Mouse (Mus musculus) retina, postnatal 7 days (tissue): ENCODE results near the gene Slc36a1.

Experiments used
- DNase-seq: peaks from one replicate; pipeline ENCODE4 v3.0.0-alpha.2; 2012; ENCODE audit warnings: low read depth, low spot score

Gene Slc36a1

GRCm38 (mm10) chr11:55204159-55204596 is at the start of gene Slc36a1:
TSS of gene Slc36a1 (plus strand) at chr11:55204350.
- DNase-seq = peak; percentile 91

DNA sequence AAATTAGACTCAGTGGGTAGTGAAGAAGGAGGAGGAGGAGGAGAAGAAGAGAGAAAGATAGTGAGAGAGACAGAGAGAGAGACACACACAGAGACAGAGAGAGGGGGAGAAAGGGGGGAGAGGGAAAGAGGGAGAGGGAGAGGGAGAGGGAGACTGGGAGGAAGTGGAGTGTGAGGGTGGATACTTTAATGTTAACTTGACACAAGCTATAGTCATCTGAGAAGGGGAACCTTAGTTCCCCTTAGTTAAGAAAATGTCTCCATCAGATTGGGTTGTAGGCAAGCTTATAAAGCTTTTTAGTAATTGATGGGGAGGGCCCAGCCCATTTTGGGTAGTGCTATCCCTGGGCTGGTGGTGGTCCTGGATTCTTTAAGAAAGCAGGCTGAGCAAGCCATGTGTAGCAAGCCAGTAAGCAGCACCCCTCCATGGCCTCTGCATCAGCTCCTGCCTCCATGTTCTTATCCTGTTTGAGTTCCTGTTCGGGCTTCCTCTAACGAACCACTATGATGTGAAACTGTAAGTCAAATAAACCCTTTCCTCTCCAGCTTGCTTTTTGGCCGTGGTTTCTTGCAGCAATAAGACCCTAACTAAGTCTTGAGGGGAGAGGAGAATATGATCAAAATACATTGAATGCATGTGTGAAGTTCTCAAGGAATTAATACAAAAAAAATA is 49.6 kb upstream of the Slc36a1 start:
- no peak for DNase-seq

DNA sequence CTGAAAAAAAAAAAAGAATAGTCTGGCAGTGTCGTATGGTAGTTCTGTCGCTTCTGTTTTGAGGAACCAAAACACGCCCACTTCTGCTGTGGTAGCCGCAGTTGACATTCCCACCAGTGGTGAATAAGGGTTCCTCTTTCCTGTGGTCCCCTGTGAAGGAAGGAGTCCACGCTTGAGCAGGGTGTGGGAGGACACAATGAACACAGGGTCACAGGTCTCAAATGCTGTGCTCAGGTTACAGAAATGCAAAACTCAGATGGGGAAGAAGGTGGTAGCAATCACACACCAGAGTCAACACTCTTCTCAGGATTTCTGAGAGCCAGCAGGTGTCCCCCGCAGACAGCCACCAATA is 49.1 kb upstream of the Slc36a1 start:
- no peak for DNase-seq

DNA sequence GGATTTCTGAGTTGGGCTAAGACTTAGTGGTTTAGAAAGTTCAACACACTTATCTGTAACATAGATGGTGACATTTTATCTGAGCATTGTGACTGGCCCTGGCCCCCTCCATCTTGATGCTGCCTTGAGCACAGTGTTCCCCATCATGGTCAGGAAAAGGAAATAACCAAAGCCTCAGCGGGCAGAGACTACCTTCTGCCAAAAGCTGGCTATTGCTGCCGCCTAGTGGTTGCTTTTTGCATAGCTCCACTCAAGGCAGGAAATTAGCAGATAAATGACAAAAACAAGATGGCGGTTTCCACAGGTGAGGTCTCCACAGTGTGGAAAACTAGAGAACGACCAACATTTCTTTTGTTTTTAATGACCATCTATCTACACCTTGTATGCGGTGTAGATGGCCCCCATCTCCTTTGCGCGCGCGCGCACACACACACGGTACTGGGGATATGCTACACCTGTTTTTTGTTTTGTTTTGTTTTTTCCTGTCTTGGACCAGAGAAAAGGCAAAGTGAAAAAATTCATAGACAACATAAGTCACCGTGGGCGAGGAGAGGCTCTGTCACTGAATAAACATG is 45.3 kb upstream of the Slc36a1 start:
- DNase-seq = peak; percentile 56

- no peak for DNase-seq
These were observed 41.5 kb upstream of the Slc36a1 start for GRCm38 (mm10) chr11:55162670-55163069.

- DNase-seq = no peak
These were observed 39.4 kb upstream of the Slc36a1 start for GRCm38 (mm10) chr11:55164723-55165122.

- DNase-seq = no peak
These were observed 38.4 kb upstream of the Slc36a1 start for GRCm38 (mm10) chr11:55165748-55166147.

GRCm38 (mm10) chr11:55168504-55168903 is 35.6 kb upstream of the Slc36a1 start:
- no peak for DNase-seq

DNA sequence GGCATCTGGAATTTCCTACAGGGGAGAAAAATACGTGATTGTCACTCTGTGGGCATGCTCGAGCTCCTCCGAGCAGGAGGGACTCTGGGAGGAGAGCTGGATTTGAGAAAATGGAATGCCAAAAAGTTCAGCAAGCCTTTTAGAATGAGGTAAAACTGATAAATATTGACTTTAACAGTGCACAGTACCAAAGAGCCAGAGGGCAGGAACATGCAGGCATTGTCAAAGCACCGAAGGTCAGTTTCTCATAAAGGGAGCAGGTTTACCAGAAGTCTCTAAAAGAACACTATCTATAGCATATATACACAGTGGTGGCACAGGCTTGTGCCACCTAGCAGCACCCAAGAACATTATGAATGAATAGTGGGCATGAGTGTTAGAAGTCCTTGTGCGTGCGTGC is 35.2 kb upstream of the Slc36a1 start:
- no peak for DNase-seq

DNA sequence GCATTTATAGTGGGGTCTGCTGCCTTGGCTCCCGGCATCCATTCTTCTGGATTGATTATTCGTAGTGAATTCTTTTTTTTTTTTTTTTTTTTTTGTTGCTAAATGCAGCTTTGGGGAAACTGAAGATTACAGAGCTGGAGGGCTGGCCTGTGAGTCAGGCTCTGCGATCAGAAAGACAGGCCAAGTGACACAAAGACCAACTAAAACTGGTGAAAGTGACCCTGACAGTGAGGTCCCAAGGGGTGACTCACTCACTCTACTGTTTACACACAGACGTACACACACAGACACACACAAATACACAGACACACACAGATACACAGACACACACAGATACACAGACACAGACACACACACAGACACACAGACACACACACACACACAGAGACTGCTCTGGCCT is 33.6 kb upstream of the Slc36a1 start:
- DNase-seq = no peak

GRCm38 (mm10) chr11:55178830-55179229 is 25.3 kb upstream of the Slc36a1 start:
- no peak for DNase-seq

- DNase-seq = no peak
These were observed 24.3 kb upstream of the Slc36a1 start for GRCm38 (mm10) chr11:55179856-55180255.

DNA sequence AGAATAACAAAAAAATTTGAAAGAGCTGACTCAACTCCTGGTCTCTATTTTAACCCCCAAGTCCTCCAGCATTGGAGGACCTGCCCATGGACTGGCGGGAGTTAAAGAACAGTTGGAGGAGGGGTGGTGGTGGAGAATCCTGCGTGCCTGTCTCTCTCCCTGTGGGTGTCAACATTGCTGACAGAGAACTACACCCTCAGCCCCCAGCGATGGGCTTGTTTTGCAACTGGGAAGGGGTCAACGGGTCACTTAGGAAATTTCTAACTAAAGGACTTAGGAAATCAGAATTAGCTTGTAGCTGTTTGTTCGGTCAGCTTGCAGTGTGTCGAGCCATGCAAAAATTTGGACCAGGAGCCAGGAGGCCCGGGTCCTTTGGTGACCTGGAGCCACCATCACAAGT is 21.0 kb upstream of the Slc36a1 start:
- DNase-seq = no peak

DNA sequence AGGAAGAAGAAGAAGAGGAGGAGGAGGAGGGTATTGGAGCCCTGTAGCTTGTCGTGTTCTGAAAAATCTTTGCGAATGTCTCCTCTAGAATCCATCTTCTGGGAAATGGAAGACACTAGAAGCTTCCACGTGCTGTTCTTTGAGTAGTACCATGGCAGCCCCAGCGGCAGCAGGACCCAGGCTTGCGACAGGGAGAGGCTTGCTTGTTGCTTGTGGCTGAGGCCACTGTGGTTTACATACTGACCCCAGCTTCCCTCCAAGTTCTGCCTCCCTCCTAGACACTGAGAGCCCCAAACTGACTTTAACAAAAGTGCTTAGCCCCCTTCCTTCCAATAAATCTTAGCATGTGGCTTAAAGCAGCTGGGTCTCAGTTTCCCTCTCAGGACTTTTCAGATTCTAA is 19.9 kb upstream of the Slc36a1 start:
- DNase-seq = no peak

DNA sequence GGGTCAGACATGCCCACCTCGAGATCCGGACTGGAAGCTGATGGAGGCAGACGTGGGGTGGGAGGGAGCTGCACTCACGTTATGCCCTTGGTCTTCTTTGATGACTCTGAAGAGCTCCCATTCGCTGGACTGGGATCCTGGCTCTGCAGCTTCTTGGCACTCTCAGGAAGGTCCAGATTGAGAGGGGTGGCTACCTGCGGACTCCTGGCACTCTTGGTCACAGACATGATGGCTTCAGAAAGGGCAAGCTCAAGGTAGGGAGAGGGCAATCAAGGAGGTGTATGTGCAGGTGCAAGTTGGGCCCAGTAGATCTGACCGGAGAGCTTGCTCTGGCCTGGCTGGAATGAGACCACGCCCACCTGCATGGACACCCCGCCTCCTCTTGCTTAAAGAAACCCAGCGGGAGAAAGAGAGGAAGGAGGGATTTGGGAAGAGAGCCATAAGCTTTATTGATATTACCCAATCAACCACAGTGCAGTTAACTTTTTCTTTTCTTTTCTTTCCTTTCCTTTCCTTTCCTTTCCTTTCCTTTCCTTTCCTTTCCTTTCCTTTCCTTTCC is 19.3 kb upstream of the Slc36a1 start, which contains the start of gene Slc36a2:
Slc36a2 (minus strand) TSS at position 345 of the 559 bp plus-strand sequence.
- no peak for DNase-seq

DNA sequence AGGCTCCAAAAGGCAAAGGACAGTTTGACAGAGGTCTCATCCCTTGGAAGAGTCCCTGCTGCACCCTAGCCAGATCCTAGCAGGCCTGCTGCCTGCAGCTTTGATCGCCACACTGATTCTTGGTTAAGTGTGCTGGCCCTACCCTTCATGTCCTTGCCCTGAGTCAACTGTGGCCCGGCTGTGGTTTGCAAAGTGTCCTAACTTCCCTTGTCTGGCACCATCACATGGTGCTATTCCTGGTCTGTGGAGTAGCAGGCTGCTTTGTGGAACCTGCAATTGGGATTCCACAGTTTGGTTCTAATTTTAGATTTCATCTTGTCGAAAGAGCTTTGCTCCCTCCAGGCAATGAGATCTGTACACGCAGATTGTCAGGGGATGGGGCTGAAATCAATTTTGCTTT is 16.9 kb upstream of the Slc36a1 start:
- DNase-seq = no peak

GRCm38 (mm10) chr11:55187777-55188176 is 16.4 kb upstream of the Slc36a1 start:
- DNase-seq = no peak

GRCm38 (mm10) chr11:55190216-55190615 is 13.9 kb upstream of the Slc36a1 start:
- no peak for DNase-seq

DNA sequence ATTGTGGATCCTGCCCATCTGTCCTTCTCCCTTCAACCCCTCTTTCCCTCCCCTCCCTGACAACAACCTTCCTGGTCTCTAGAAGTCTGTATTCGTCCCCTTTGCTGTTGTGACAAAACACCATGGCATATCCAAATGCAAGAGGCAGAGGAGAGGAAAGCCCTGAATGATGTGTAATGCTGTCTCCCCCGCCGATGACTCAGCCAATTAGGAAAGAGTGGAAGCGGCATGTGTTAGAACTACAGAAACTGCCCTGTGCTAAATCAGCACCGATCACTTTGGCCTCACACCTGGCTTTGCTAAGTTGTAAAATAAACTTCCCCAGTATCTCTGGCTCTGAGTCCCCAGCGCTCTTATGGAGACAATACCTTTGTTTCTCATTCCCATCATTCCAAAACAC is 7.1 kb upstream of the Slc36a1 start:
- no peak for DNase-seq

- no peak for DNase-seq
These were observed 6.2 kb upstream of the Slc36a1 start for GRCm38 (mm10) chr11:55197740-55198510.

DNA sequence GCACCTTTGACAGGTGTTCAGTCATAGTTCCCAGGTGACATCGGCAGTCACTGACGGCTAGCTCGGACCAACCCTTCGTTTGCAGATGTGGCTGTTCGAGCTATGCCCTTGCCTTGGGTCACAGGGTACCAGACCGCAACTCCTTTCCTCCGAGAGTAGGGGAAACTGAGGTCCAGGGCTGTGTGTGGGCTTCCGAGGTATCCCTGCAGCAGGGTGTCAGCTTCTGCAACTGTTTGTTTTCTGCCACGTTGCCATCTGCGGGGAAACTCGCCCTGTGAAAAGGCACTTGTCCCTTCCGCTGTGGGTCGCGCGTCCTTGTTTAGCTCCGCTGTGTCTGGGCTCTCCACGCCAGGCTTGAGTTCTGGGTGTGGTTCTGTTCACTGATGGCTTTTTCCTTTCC is 452 bp downstream of the Slc36a1 start:
- DNase-seq = no peak

DNA sequence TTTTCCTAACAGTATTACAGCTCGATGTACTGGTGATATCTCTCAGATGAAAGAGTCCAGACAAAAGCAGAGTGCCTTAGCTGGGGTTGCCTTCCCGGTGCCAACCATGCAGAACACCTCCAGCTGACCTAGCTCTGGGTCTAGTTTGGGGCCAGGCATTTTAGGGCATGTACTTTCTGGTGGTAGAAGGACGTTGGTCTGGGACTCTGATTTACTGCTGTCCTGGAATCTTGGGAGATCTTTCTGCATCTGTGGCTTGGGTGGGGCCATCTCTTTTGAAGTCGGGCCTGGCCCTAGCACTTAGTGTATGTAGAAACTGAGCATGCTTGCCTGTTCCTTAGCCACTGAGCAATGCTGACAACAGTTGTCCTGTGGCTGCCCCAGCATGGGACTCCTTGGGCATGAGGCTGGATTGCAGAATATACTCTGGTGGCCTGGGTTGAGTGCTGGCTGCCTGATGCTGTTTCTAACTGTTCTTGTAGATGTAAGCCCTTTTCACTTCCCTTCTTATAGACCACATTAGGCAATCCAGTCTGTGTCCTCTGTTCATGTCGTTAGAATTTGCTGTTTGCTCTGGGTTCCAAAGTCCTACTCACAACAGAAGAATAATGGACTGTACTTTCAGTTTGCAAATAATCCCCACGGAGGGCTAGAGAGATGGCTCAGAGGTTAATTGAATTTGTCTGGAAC is 4.0 kb downstream of the Slc36a1 start:
- no peak for DNase-seq
